Mouse (Mus musculus): ENCODE measurements around the gene Tomm22.

DNA sequence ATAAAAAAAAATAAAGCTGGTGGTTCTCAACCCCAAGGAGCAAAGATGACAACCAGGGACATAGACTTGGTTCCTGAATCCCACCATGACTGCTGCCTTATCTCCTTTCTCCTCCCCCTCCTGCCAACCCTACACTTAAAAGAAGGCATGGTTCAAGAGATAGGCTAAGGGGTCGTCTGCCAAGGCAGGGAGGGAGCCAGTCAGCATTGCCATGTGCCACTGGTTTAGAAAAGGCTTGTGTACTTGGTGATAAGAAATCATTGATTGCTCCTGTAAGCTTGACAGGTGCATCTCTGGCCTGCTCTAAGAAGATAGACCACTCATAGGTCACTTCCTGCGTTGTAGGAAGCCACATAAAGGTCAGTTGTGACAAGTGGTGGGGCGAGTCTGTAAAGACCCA is 24.9 kb downstream of the Tomm22 start:
- TF ChIP-seq POLR2A (IDR thresholded peaks at IDR 0.05; ENCODE audit: control insufficient read depth, low read depth, low read length) (no peak), CTCF (IDR thresholded peaks at IDR 0.05; ENCODE audit: control insufficient read depth, insufficient read depth, insufficient replicate concordance, low read depth, low read length) (no peak)
